In the genomic region with DNA sequence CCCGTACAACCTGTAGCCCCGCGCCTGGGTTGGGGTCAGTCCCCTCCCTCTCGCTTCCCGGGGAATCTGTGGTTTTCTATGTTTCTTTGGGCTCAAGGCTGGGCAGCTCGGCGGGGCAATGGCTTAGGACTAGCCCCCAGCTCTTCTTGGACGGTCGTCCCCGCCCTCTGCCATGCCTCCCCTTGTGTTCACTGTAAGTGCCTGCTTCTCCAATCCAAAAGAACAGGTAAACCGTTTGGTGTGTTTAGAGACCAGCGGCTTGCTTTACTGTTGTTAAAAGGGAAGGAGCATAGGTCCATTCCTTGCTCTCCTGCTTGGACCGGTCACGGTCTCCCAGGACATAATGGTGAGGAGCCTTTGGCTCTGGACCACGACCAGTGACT, we compare ENCODE assay signal across 9 mouse cellular contexts. TPM values are rescaled to one million over a fixed set of nuclear protein-coding genes. Genes with fewer than 3 reads are reported as not detected.
DNase-seq lines count a peak whose midpoint lies in the region; ATAC-seq and TF ChIP-seq lines count a peak whose summit lies in the region.
"Had no signal": no experiment of that assay in that cellular context is flagged by ENCODE, and none has a peak within 500 bp of the region (broad histone marks: within the 10 kb centered on the region; RNA-seq: fewer than 3 reads in every experiment).

No protein-coding gene starts in this region.

- ATAC-seq in intestine, embryonic 16.5 days, result no peak; the same call in 1 of the 2 replicates
- ATAC-seq in neural tube, embryonic 13.5 days (ENCODE audit: low read depth), result no peak; the same call in 1 of the 2 replicates

- no peak for TF ChIP-seq CTCF in cerebellum, adult 2 months (IDR thresholded peaks at IDR 0.05; ENCODE audit: borderline replicate concordance, insufficient read depth, low read depth, low read length)
- TF ChIP-seq CTCF in spleen, adult 2 months (IDR thresholded peaks at IDR 0.05; ENCODE audit: extremely low read depth, insufficient read depth, insufficient read length, insufficient replicate concordance), result no peak

- H3K4me1 ChIP-seq in cerebellum, adult 2 months (ENCODE audit: control insufficient read depth, insufficient read depth, low read length), result no peaks in the 10 kb centered on the region
- H3K4me1 ChIP-seq in spleen, adult 2 months (ENCODE audit: control insufficient read depth, insufficient read depth, insufficient read length), result peaks cover 10% of the 10 kb centered on the region
- H3K4me1 ChIP-seq in intestine, embryonic 16.5 days (ENCODE audit: control insufficient read depth, insufficient read depth, low read length), result peaks cover 8% of the 10 kb centered on the region; the same call in 1 of the 2 replicates
- H3K4me1 ChIP-seq in neural tube, embryonic 13.5 days (replicated peaks), result peaks cover 18% of the 10 kb centered on the region

- H3K9ac ChIP-seq in intestine, embryonic 16.5 days (ENCODE audit: low read depth, low read length), result peak overlapping the region; percentile 63; the same call in 1 of the 2 replicates
- peak overlapping the region; percentile 82 for H3K9ac ChIP-seq in neural tube, embryonic 13.5 days

- no peaks in the 10 kb centered on the region; the same call in 1 of the 2 replicates for H3K27me3 ChIP-seq in cerebellum, adult 2 months (ENCODE audit: control insufficient read depth, insufficient read depth, low read length)
- peaks cover 16% of the 10 kb centered on the region for H3K27me3 ChIP-seq in spleen, adult 2 months (ENCODE audit: control insufficient read depth, insufficient read depth, low read length)
- peaks cover 31% of the 10 kb centered on the region for H3K27me3 ChIP-seq in intestine, embryonic 16.5 days (replicated peaks; ENCODE audit: control insufficient read depth, insufficient read depth, low read length)
- peaks cover 24% of the 10 kb centered on the region for H3K27me3 ChIP-seq in neural tube, embryonic 13.5 days

- no peak for TF ChIP-seq POLR2A in cerebellum, adult 2 months (IDR thresholded peaks at IDR 0.05; ENCODE audit: borderline replicate concordance, insufficient read depth, low read length)
- no peak for TF ChIP-seq POLR2A in spleen, adult 2 months (IDR thresholded peaks at IDR 0.05; ENCODE audit: low read depth, low read length)

- H3K4me2 ChIP-seq in intestine, embryonic 16.5 days (ENCODE audit: low read depth, low read length), result peak overlapping the region; percentile 100
- H3K4me2 ChIP-seq in neural tube, embryonic 13.5 days, result peak overlapping the region; percentile 97

- no peaks in the 10 kb centered on the region for H3K9me3 ChIP-seq in intestine, embryonic 16.5 days (ENCODE audit: control insufficient read depth, low read length)
- H3K9me3 ChIP-seq in neural tube, embryonic 13.5 days, result no peaks in the 10 kb centered on the region

- H3K27ac ChIP-seq in cerebellum, adult 2 months (ENCODE audit: insufficient read depth, low read length), result no peak overlapping the region
- H3K27ac ChIP-seq in spleen, adult 2 months (ENCODE audit: insufficient read depth, low read length), result no peak overlapping the region
- no peak overlapping the region for H3K27ac ChIP-seq in intestine, embryonic 16.5 days (ENCODE audit: low read length)
- H3K27ac ChIP-seq in neural tube, embryonic 13.5 days (replicated peaks), result 0 out of 2 replicates have a peak overlapping the region, but pooled peaks have one; percentile 1

- peak; percentile 6 to 11 for DNase-seq in cerebellum, postnatal 14 days
- DNase-seq in cerebellum, adult 2 months, result no peak
- no peak for DNase-seq in spleen, adult 2 months (ENCODE audit: low read depth in 1 of 2, low spot score in 2 of 2)
- no peak for DNase-seq in spleen, postnatal 10 days (ENCODE audit: low spot score in 2 of 2)
- no peak for DNase-seq in right cerebral cortex, postnatal 10 days (ENCODE audit: low spot score in 2 of 2)
- DNase-seq in urinary bladder, adult 2 months (ENCODE audit: low spot score), result no peak

- 7% methylated on average over 15 of the region's 15 CpGs for WGBS in cerebellum, adult 2 months
- 17% methylated on average over 15 of the region's 15 CpGs for WGBS in spleen, adult 2 months
- 6% methylated on average over 15 of the region's 15 CpGs for WGBS in intestine, embryonic 16.5 days
- 2% methylated on average over 15 of the region's 15 CpGs for WGBS in neural tube, embryonic 13.5 days

- no peak overlapping the region for H3K4me3 ChIP-seq in cerebellum, adult 2 months (replicated peaks; ENCODE audit: insufficient read depth, low read depth, low read length)
- H3K4me3 ChIP-seq in spleen, adult 2 months (ENCODE audit: extremely low read depth, insufficient read depth, insufficient read length), result peak overlapping the region; percentile 58; the same call in 1 of the 2 replicates
- peak overlapping the region; percentile 66 for H3K4me3 ChIP-seq in intestine, embryonic 16.5 days (ENCODE audit: low read length)
- peak overlapping the region; percentile 73 for H3K4me3 ChIP-seq in neural tube, embryonic 13.5 days

- H3K36me3 ChIP-seq in spleen, adult 2 months (ENCODE audit: control insufficient read depth, insufficient read depth, low read length), result no peaks in the 10 kb centered on the region
- H3K36me3 ChIP-seq in intestine, embryonic 16.5 days (ENCODE audit: control insufficient read depth, insufficient read depth, low read length), result no peaks in the 10 kb centered on the region
- H3K36me3 ChIP-seq in neural tube, embryonic 13.5 days, result no peaks in the 10 kb centered on the region

RNA-seq across cellular contexts. Expression of a gene that starts 1.2 kb away (rescaled TPM):
- polyA plus RNA-seq in cerebellum, adult 2 months (2012; rRNA removed), result 1.5 and 1.9 TPM in 2 replicates
- 1.8 and 3.1 TPM in 2 replicates for polyA plus RNA-seq in spleen, adult 2 months (2012; rRNA removed)
- 0.43 and 0.66 TPM in 2 replicates for polyA plus RNA-seq in intestine, embryonic 16.5 days (2015; fragmentation: Nextera tagmentation; extraction: Ambion mirVana)
- 2.8 and 3.5 TPM in 2 replicates for polyA plus RNA-seq in neural tube, embryonic 13.5 days (2015; fragmentation: Nextera tagmentation; extraction: Ambion mirVana)
- 0.19 and 0.28 TPM in 2 replicates for polyA plus RNA-seq in urinary bladder, adult 2 months (2012; rRNA removed)
- polyA plus RNA-seq: C2C12 had no signal

Comparison
In these comparisons a context has a peak if more than half of its experiments do, and no peak if none do; other contexts are left out.
1. DNase-seq: peak in cerebellum, postnatal 14 days (2 of 2); none in cerebellum, adult 2 months (0 of 2), spleen, adult 2 months (0 of 2), spleen, postnatal 10 days (0 of 2), right cerebral cortex, postnatal 10 days (0 of 2) and urinary bladder, adult 2 months (single experiment).